Mouse (Mus musculus): ENCODE results near the gene Pabpc1l. TPM values are rescaled to one million over a fixed set of nuclear protein-coding genes. Genes with fewer than 3 reads are reported as not detected.
A peak's percentile ranks its signal among the peaks of the same experiment; 100 is the strongest.

The Pabpc1l gene
- total RNA-seq, 4 experiments from 2014 or later, result 0.31 TPM; not detected in 3

GRCm38 (mm10) chr2:164083609-164084341, 58.5 kb downstream of the Pabpc1l start:
- no peak for DNase-seq (ENCODE audit: low spot score in 2 of 2)

DNA sequence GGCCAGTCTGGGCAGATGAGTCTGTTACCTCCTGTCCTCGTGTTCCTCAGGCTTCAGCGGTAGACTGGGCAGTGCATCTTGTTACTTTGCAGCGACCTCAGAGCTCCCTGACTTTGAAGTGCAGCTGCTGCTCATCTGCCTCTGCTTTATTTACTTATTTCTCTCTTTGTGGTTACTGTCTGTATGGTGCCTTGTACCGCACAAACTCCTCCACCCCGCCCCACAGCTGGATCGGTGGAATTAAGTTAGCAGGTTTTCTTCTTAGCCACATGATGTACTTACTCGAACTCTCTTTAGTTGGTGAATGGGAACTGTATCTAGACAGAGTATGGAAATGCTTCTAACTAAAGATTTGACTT, 59.1 kb downstream of the Pabpc1l start:
- no peak for DNase-seq (ENCODE audit: low spot score in 2 of 2)

DNA sequence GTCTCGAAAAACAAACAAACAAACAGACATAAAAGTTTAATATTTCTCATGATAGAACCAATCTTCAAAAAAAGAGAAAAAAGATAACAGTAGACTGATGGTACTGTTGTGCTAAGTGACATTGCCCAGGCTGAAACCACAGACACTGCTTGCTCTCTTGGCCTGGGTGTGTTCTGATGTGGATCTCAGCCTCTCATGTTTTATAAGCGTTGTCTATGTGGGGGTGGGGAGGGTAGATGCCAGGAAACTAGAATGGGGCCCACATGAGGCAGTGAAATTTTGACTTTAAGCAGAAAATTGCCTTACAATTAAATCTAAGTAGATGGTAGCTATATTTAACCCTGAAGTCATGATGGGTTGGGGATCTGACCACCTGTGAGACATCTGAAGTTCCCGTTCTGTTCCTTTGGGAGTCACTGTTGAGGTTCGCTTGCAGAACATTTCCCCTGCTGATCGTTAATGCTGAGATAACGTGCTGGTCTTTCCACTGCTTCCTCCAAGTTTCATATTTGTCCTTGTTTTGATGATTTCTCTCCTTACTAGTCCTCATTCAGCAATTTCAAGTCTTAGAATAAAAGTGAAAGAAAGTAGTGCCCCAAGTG, 62.3 kb downstream of the Pabpc1l start:
- DNase-seq (ENCODE audit: low spot score in 2 of 2), result no peak

DNA sequence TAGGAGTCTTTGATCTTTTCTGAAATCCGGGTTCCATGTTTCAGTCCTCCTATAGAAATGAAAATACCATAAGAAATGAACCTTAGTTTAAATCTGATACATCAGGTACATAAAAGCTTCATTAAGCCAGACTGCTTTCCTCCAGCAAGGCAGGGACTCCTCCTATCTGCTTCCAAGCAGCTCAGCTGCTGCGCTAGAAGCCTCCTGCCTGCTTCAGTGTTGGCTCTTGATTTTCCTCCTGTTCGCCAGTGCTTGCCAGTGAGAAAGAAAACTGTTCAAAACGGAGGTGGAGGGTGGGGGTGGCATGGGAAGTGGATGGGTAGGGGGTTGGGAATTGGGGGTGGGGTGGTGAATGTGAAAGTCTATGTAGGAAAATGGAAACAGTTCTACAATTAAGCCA, 64.3 kb downstream of the Pabpc1l start:
- DNase-seq (ENCODE audit: low spot score in 2 of 2), result no peak

DNA sequence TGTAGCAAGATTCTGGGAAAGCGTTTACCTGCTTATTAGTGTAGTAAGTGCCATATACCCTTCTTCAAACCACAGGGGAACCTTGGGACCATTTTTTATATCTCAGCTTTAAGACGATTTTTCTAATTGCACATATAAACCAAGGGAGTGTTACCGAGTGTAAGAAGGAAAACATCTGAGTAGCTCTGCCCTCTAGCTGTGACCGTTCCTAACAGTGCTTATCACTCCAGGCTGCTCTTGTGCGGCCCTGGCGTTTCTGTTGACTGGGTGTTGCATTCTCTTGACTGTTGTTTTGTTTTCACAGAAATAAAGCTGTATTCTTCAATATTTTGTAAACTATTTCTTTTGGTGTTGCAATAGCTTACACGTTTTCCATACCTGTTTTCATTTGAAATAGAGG, 68.9 kb downstream of the Pabpc1l start:
- no peak for DNase-seq (ENCODE audit: low spot score in 2 of 2)

- peak in 1 of 2 experiments; percentile 38 for DNase-seq (ENCODE audit: low spot score in 2 of 2)
These were observed 73.5 kb downstream of the Pabpc1l start for GRCm38 (mm10) chr2:164098603-164099250.

Other genes with a start within 250 kb of the Pabpc1l start
- 1 to 10 TPM in 2 of 4 experiments, under 1 TPM in 1, not detected in 1; 0.75 to 1.4 (median 1.3) TPM for gene Ccn5, start 204.6 kb upstream of the Pabpc1l start, total RNA-seq (2022)
- not detected for gene Kcnk15, start 171.8 kb upstream of the Pabpc1l start, total RNA-seq (2022)
- gene Rims4, start 106.8 kb upstream of the Pabpc1l start, total RNA-seq (2022), result 1 to 10 TPM; 1.5 to 2.5 (median 1.6) TPM
- gene Ywhab, start 30.5 kb upstream of the Pabpc1l start, total RNA-seq (2022), result 10 to 100 TPM; 39.0 to 41.5 (median 39.9) TPM
- gene Stk4, start 44.9 kb downstream of the Pabpc1l start, total RNA-seq (2022), result 1 to 10 TPM; 6.2 to 8.5 (median 7.2) TPM
- 10 to 100 TPM; 12.7 to 15.9 (median 13.6) TPM for gene Tomm34, start 45.7 kb downstream of the Pabpc1l start, total RNA-seq (2022)
- 1 to 10 TPM in 3 of 4 experiments, under 1 TPM in 1; 0.54 to 1.8 (median 1.4) TPM for gene Kcns1, start 145.7 kb downstream of the Pabpc1l start, total RNA-seq (2022)
- gene Wfdc5, start 157.3 kb downstream of the Pabpc1l start, total RNA-seq (2022), result under 1 TPM in 1 of 4 experiments, not detected in 3; 0.19 TPM
- gene Wfdc12, start 165.2 kb downstream of the Pabpc1l start, total RNA-seq (2022), result not detected
- not detected for gene Wfdc15a, start 174.7 kb downstream of the Pabpc1l start, total RNA-seq (2022)
- gene Wfdc15b, start 196.2 kb downstream of the Pabpc1l start, total RNA-seq (2022), result not detected
- gene Svs2, start 213.0 kb downstream of the Pabpc1l start, total RNA-seq (2022), result not detected
- not detected for gene Svs3b, start 231.2 kb downstream of the Pabpc1l start, total RNA-seq (2022)